Mouse (Mus musculus): Measurements from ENCODE around the gene Med12l. TPM values are rescaled to one million over a fixed set of nuclear protein-coding genes. Genes with fewer than 3 reads are reported as not detected.
A peak's percentile ranks its signal among the peaks of the same experiment; 100 is the strongest.

Gene Med12l
- polyA plus RNA-seq, 1 experiment from 2014 or later = 6.2 TPM

- Histone ChIP-seq H3K27ac (ENCODE audit: low read depth, low read length) (no peak overlapping the region), H3K27me3 (ENCODE audit: control insufficient read depth, insufficient read depth, low read length) (no peaks in the 10 kb centered on the region), H3K9me3 (replicated peaks; ENCODE audit: control insufficient read depth, low read length) (no peaks in the 10 kb centered on the region), H3K4me3 (ENCODE audit: low read depth, low read length) (no peak overlapping the region), H3K9ac (ENCODE audit: low read depth, low read length) (no peak overlapping the region), H3K36me3 (ENCODE audit: control insufficient read depth, insufficient read depth, low read length) (no peaks in the 10 kb centered on the region), H3K4me1 (ENCODE audit: control insufficient read depth, insufficient read depth, low read length) (no peaks in the 10 kb centered on the region), H3K4me2 (no peak overlapping the region)
- no peak for ATAC-seq (replicated peaks; ENCODE audit: insufficient number of reproducible peaks, low FRiP score, low TSS enrichment)
- 85% methylated on average over 2 of the region's 2 CpGs for WGBS (ENCODE audit: insufficient replicate concordance)
Measured at GRCm38 (mm10) chr3:59305518-59305917, 299.9 kb downstream of the Med12l start.

DNA sequence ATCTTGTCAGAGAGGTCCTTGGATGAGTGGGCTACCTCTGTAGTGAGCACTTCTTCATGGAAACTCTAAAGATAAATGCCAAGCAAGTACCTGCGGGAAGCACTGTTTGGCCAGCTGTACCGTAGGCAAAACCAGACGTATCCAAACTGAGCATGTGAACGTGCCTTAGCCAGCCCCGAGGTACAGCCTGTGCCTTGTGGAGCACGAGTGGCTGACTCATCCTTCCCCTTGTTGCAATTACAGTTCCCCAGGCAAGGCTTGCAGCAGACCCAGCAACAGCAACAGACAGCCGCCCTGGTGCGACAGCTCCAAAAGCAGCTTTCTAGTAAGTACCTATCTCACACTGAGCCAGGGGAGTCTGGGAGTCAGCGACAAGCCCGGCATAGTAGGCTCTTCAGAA, 307.0 kb downstream of the Med12l start:
- H3K4me3 ChIP-seq (ENCODE audit: low read depth, low read length) = no peak overlapping the region
- no peak for ATAC-seq (replicated peaks; ENCODE audit: insufficient number of reproducible peaks, low FRiP score, low TSS enrichment)
- H3K9me3 ChIP-seq (replicated peaks; ENCODE audit: control insufficient read depth, low read length) = no peaks in the 10 kb centered on the region
- no peak overlapping the region for H3K27ac ChIP-seq (ENCODE audit: low read depth, low read length)
- H3K9ac ChIP-seq (ENCODE audit: low read depth, low read length) = no peak overlapping the region
- 80% methylated on average over 10 of the region's 10 CpGs for WGBS (ENCODE audit: insufficient replicate concordance)
- no peaks in the 10 kb centered on the region for H3K27me3 ChIP-seq (ENCODE audit: control insufficient read depth, insufficient read depth, low read length)
- no peaks in the 10 kb centered on the region for H3K4me1 ChIP-seq (ENCODE audit: control insufficient read depth, insufficient read depth, low read length)
- H3K4me2 ChIP-seq = no peak overlapping the region
- no peaks in the 10 kb centered on the region for H3K36me3 ChIP-seq (ENCODE audit: control insufficient read depth, insufficient read depth, low read length)

DNA sequence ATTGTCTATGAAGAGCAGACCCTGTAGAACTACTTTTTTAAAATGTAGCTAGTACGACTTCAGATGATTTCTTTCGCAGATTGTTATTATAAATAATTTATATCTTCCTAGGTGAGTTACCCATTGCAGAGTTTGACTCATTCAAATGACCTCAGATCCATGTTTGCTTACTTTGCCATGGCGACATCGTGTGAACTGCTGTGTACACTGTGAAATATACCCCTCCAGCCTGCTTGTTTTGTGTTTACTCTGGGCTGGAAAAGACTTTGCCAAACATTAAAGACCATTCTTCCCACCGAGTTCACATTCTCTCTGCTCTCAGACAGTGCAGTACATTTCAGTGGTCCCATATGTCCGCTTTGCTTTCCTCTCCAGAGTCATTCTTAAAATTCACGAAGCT, 310.5 kb downstream of the Med12l start:
- Histone ChIP-seq H3K9ac (ENCODE audit: low read depth, low read length) (no peak overlapping the region), H3K9me3 (replicated peaks; ENCODE audit: control insufficient read depth, low read length) (no peaks in the 10 kb centered on the region), H3K4me2 (no peak overlapping the region), H3K27ac (ENCODE audit: low read depth, low read length) (no peak overlapping the region), H3K4me1 (ENCODE audit: control insufficient read depth, insufficient read depth, low read length) (no peaks in the 10 kb centered on the region), H3K4me3 (ENCODE audit: low read depth, low read length) (no peak overlapping the region), H3K27me3 (ENCODE audit: control insufficient read depth, insufficient read depth, low read length) (no peaks in the 10 kb centered on the region), H3K36me3 (ENCODE audit: control insufficient read depth, insufficient read depth, low read length) (no peaks in the 10 kb centered on the region)
- WGBS (ENCODE audit: insufficient replicate concordance) = 84% methylated on average over 7 of the region's 7 CpGs
- ATAC-seq (replicated peaks; ENCODE audit: insufficient number of reproducible peaks, low FRiP score, low TSS enrichment) = no peak

DNA sequence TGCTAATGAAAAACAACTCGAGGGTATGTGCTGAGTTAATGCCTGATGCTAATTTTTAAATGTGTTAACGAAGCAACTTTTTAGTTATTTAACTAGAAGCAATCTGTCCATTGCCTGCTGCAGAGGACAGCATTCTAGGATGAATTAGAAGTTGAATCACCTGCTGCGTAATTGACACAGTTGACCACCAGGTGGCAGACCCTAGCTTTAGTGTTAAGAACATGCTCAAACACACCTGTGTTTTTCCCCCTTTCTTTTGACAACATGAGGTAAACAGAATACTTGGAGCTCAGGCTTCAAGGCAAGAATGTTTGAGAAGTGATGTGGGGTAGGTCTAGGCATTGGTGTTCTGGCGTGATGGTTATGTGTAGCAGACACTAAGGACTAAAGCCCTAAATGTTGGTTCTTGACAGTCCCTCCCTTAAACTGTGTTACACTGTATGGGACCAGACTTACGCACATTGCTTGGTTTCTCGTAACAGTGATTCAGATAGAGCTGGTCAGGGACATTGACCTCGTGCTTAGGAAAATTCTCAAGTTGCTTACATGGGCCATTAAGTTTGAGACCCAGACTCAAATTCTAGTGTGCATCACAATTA, 315.8 kb downstream of the Med12l start:
- no peak for ATAC-seq (replicated peaks; ENCODE audit: insufficient number of reproducible peaks, low FRiP score, low TSS enrichment)
- Histone ChIP-seq H3K36me3 (ENCODE audit: control insufficient read depth, insufficient read depth, low read length) (no peaks in the 10 kb centered on the region), H3K9me3 (replicated peaks; ENCODE audit: control insufficient read depth, low read length) (no peaks in the 10 kb centered on the region), H3K4me2 (no peak overlapping the region), H3K9ac (ENCODE audit: low read depth, low read length) (no peak overlapping the region), H3K4me1 (ENCODE audit: control insufficient read depth, insufficient read depth, low read length) (no peaks in the 10 kb centered on the region), H3K27me3 (ENCODE audit: control insufficient read depth, insufficient read depth, low read length) (no peaks in the 10 kb centered on the region), H3K27ac (ENCODE audit: low read depth, low read length) (no peak overlapping the region), H3K4me3 (ENCODE audit: low read depth, low read length) (no peak overlapping the region)
- WGBS (ENCODE audit: insufficient replicate concordance) = 42% methylated on average over 7 of the region's 7 CpGs

DNA sequence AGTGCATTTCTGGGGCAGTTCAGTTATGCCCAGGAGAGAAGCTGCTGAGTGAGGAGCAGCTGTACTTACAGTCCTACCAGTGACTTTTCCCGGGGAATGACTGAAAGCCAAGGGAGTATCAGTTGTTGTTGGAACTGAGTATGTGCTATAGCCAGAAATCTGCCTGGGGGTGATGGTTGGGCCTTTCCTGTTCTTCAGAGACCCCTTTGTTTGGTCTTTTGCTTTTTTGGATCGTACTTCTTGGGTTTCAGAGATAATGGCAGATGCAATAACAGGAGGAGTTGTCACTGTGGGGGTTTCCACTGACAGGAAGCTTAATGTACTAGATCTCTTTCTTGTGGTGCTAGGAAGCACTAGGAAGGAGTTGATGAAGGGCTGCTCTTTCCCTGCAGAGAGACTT, 322.9 kb downstream of the Med12l start:
- ATAC-seq (replicated peaks; ENCODE audit: insufficient number of reproducible peaks, low FRiP score, low TSS enrichment) = no peak
- WGBS (ENCODE audit: insufficient replicate concordance) = 62% methylated on average over 2 of the region's 2 CpGs

DNA sequence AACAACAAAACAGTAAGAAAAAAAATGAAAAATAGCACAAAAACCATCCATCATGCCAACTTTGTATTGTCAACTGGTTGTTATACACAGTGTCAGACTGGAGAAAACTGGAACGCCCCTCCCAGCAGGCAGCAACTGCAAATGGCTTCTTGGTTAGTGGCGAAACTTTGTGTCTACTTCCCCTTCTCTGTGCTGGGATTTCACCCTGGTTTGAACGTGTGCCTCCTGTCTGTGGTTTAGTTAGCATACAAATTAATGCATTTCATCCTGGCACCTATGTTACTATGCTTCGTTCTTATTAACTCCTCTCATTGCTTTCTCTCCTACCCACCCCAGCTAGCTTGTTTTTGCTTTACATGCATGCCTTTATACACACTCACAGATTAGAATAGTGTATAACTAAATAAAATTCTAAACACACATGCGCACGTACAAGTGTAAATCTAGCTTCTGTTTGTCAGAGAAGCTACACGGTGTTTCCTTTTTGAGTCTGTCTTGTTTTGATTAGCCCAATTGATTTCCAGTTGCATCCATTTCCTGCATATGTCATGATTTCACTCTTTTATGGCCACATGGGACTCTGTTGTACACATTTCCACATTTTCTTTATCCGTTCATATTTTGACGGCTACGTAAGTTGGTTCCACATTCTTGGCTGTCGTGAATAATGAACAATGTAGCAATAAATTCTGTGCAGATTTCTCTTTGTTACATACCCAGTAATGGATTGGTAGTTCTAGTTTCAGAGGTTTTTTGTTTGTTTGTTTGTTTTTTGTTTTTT, 336.2 kb downstream of the Med12l start:
- Histone ChIP-seq H3K4me3 (ENCODE audit: low read depth, low read length) (no peak overlapping the region), H3K9ac (ENCODE audit: low read depth, low read length) (no peak overlapping the region), H3K27me3 (ENCODE audit: control insufficient read depth, insufficient read depth, low read length) (no peaks in the 10 kb centered on the region), H3K36me3 (ENCODE audit: control insufficient read depth, insufficient read depth, low read length) (no peaks in the 10 kb centered on the region), H3K9me3 (replicated peaks; ENCODE audit: control insufficient read depth, low read length) (no peaks in the 10 kb centered on the region), H3K4me2 (no peak overlapping the region), H3K4me1 (ENCODE audit: control insufficient read depth, insufficient read depth, low read length) (no peaks in the 10 kb centered on the region), H3K27ac (ENCODE audit: low read depth, low read length) (no peak overlapping the region)
- WGBS (ENCODE audit: insufficient replicate concordance) = 80% methylated on average over 11 of the region's 11 CpGs
- no peak for ATAC-seq (replicated peaks; ENCODE audit: insufficient number of reproducible peaks, low FRiP score, low TSS enrichment)

More for the DNA sequence above, 322.9 kb downstream of the Med12l start:
- no peak overlapping the region for H3K27ac ChIP-seq (ENCODE audit: low read depth, low read length)
- H3K9ac ChIP-seq (ENCODE audit: low read depth, low read length) = no peak overlapping the region
- H3K9me3 ChIP-seq (replicated peaks; ENCODE audit: control insufficient read depth, low read length) = no peaks in the 10 kb centered on the region
- H3K4me1 ChIP-seq (ENCODE audit: control insufficient read depth, insufficient read depth, low read length) = no peaks in the 10 kb centered on the region
- 0 out of 2 replicates have a peak, but pooled peaks cover 4% of the 10 kb centered on the region for H3K36me3 ChIP-seq (ENCODE audit: control insufficient read depth, insufficient read depth, low read length)
- H3K4me2 ChIP-seq = no peak overlapping the region
- no peaks in the 10 kb centered on the region for H3K27me3 ChIP-seq (ENCODE audit: control insufficient read depth, insufficient read depth, low read length)
- H3K4me3 ChIP-seq (ENCODE audit: low read depth, low read length) = no peak overlapping the region

DNA sequence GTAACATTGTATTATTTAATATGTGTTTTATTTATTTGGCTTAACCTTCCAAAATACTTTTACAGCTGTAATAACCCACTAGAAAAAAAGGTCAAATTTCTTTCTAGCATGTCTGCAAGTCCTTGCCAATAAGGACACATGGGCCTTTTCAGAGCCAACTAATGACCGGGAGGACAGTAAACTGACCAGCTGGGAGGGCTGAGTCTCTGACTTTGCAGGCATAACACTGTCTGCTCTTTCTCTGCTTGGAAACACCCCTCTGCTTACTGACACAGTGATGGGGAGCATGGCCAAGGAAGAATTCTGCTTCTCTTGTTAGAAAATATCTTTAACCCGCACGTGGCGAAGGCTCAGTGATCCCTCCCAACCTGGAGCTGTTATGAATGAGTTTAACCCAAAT, 337.4 kb downstream of the Med12l start:
- no peaks in the 10 kb centered on the region for H3K36me3 ChIP-seq (ENCODE audit: control insufficient read depth, insufficient read depth, low read length)
- H3K9ac ChIP-seq (ENCODE audit: low read depth, low read length) = no peak overlapping the region
- 81% methylated on average over 4 of the region's 4 CpGs for WGBS (ENCODE audit: insufficient replicate concordance)
- no peaks in the 10 kb centered on the region for H3K4me1 ChIP-seq (ENCODE audit: control insufficient read depth, insufficient read depth, low read length)
- peak overlapping the region; percentile 77 for H3K4me2 ChIP-seq
- H3K27ac ChIP-seq (ENCODE audit: low read depth, low read length) = no peak overlapping the region
- H3K27me3 ChIP-seq (ENCODE audit: control insufficient read depth, insufficient read depth, low read length) = no peaks in the 10 kb centered on the region
- no peak for ATAC-seq (replicated peaks; ENCODE audit: insufficient number of reproducible peaks, low FRiP score, low TSS enrichment)
- no peak overlapping the region for H3K4me3 ChIP-seq (ENCODE audit: low read depth, low read length)
- H3K9me3 ChIP-seq (replicated peaks; ENCODE audit: control insufficient read depth, low read length) = no peaks in the 10 kb centered on the region

GRCm38 (mm10) chr3:59344065-59344905, 338.7 kb downstream of the Med12l start, which contains the start of gene Igsf10:
Gene Igsf10 (minus strand): TSS chr3:59344394.
- peak within 1 kb of the TSS; percentile 72 for H3K4me3 ChIP-seq (ENCODE audit: low read depth, low read length)
- ATAC-seq (replicated peaks; ENCODE audit: insufficient number of reproducible peaks, low FRiP score, low TSS enrichment) = peak; percentile 91
- no peaks in the 10 kb centered on the region for H3K9me3 ChIP-seq (replicated peaks; ENCODE audit: control insufficient read depth, low read length)
- peak within 1 kb of the TSS; percentile 41; the same call in 1 of the 2 replicates for H3K27ac ChIP-seq (ENCODE audit: low read depth, low read length)
- H3K36me3 ChIP-seq (ENCODE audit: control insufficient read depth, insufficient read depth, low read length) = no peaks in the 10 kb centered on the region
- H3K27me3 ChIP-seq (ENCODE audit: control insufficient read depth, insufficient read depth, low read length) = no peaks in the 10 kb centered on the region
- peak within 1 kb of the TSS; percentile 82 for H3K9ac ChIP-seq (ENCODE audit: low read depth, low read length)
- H3K4me2 ChIP-seq = peak within 1 kb of the TSS; percentile 77
- 5% methylated on average over 22 of the region's 23 CpGs for WGBS (ENCODE audit: insufficient replicate concordance)
- H3K4me1 ChIP-seq (ENCODE audit: control insufficient read depth, insufficient read depth, low read length) = no peaks in the 10 kb centered on the region

All from heart, embryonic 11.5 days (tissue).